Mouse (Mus musculus) heart, embryonic 12.5 days (tissue): ENCODE data around the gene Pds5b. TPM values are rescaled to one million over a fixed set of nuclear protein-coding genes. Genes with fewer than 3 reads are reported as not detected.

Experiments used
- ATAC-seq: fragments of 200-750 bp; cut with Nextera tagmentation; 2 replicates; pipeline ENCODE4 v1.8.0; 2017; ENCODE audit warnings: moderate TSS enrichment, moderate library complexity; ENCODE audit not compliant: insufficient number of reproducible peaks, low FRiP score
- H3K27ac ChIP-seq: fragments of 300-500 bp; sonication (generic); 2 replicates; pipeline ENCODE4 v1.5.1; 2016; ENCODE audit warnings: mild to moderate bottlenecking, moderate library complexity; ENCODE audit not compliant: poor library complexity, severe bottlenecking
- H3K27me3 ChIP-seq: fragments of 300-500 bp; sonication (generic); replicated peaks from 2 replicates; pipeline ENCODE4 v1.6.1; 2016; ENCODE audit warnings: mild to moderate bottlenecking, moderate library complexity
- H3K36me3 ChIP-seq: fragments of 300-500 bp; sonication (generic); 2 replicates; pipeline ENCODE4 v1.6.1; 2016; ENCODE audit warnings: mild to moderate bottlenecking, moderate library complexity
- H3K4me1 ChIP-seq: fragments of 300-500 bp; sonication (generic); replicated peaks from 2 replicates; pipeline ENCODE4 v1.6.1; 2016; ENCODE audit warnings: mild to moderate bottlenecking
- H3K4me2 ChIP-seq: fragments of 300-500 bp; sonication (generic); 2 replicates; pipeline ENCODE4 v1.6.1; 2016; ENCODE audit warnings: mild to moderate bottlenecking, moderate library complexity
- H3K4me3 ChIP-seq: fragments of 300-500 bp; sonication (generic); 2 replicates; pipeline ENCODE4 v1.5.1; 2016; ENCODE audit warnings: mild to moderate bottlenecking
- H3K9ac ChIP-seq: fragments of 300-500 bp; sonication (generic); 2 replicates; pipeline ENCODE4 v1.6.1; 2016; ENCODE audit warnings: mild to moderate bottlenecking, moderate library complexity
- H3K9me3 ChIP-seq: fragments of 300-500 bp; sonication (generic); replicated peaks from 2 replicates; pipeline ENCODE4 v1.6.1; 2016; ENCODE audit warnings: mild to moderate bottlenecking, moderate library complexity
- WGBS: fragments of 180-500 bp; shearing (Covaris S2); methylation state at CpG from one replicate; pipeline ENCODE4 v1.1.7; 2016; 5-methylcytosine and 5-hydroxymethylcytosine counted together
- polyA plus RNA-seq: library from polyadenylated mRNA; unstranded; fragments of >200 nt; fragmentation: Nextera tagmentation; extraction: Ambion mirVana; gene quantifications from 2 replicates; pipeline ENCODE4 v1.2.1, GENCODE M21; 2016

Gene Pds5b
- polyA plus RNA-seq, 1 experiment from 2014 or later = 25.6 TPM

GRCm38 (mm10) chr5:150788261-150788660, 114.7 kb downstream of the Pds5b start:
- Histone ChIP-seq H3K9me3 (no peaks in the 10 kb centered on the region), H3K4me2 (no peak overlapping the region), H3K4me1 (no peaks in the 10 kb centered on the region), H3K4me3 (no peak overlapping the region), H3K27me3 (no peaks in the 10 kb centered on the region), H3K36me3 (peaks cover 57% of the 10 kb centered on the region), H3K9ac (no peak overlapping the region), H3K27ac (no peak overlapping the region)
- ATAC-seq = no peak
- 92% methylated on average over 4 of the region's 4 CpGs for WGBS

- WGBS = 95% methylated on average over 2 of the region's 2 CpGs
- Histone ChIP-seq H3K9me3 (no peaks in the 10 kb centered on the region), H3K27ac (no peak overlapping the region), H3K27me3 (no peaks in the 10 kb centered on the region), H3K4me1 (no peaks in the 10 kb centered on the region), H3K4me3 (no peak overlapping the region), H3K36me3 (peaks cover 52% of the 10 kb centered on the region), H3K4me2 (no peak overlapping the region), H3K9ac (no peak overlapping the region)
- ATAC-seq = no peak
Observed at GRCm38 (mm10) chr5:150789039-150789438, 115.5 kb downstream of the Pds5b start.

- 91% methylated on average over 6 of the region's 6 CpGs for WGBS
- no peak overlapping the region for H3K4me2 ChIP-seq
- ATAC-seq = no peak
- no peak overlapping the region for H3K4me3 ChIP-seq
- H3K9ac ChIP-seq = no peak overlapping the region
- no peaks in the 10 kb centered on the region for H3K4me1 ChIP-seq
- H3K27me3 ChIP-seq = no peaks in the 10 kb centered on the region
- H3K27ac ChIP-seq = no peak overlapping the region
- H3K36me3 ChIP-seq = peaks cover 60% of the 10 kb centered on the region
- no peaks in the 10 kb centered on the region for H3K9me3 ChIP-seq
Observed at GRCm38 (mm10) chr5:150794181-150794580, 120.6 kb downstream of the Pds5b start.

GRCm38 (mm10) chr5:150800056-150800455, 126.5 kb downstream of the Pds5b start:
- no peak overlapping the region for H3K27ac ChIP-seq
- WGBS = 90% methylated on average over 2 of the region's 2 CpGs
- H3K36me3 ChIP-seq = peaks cover 59% of the 10 kb centered on the region

GRCm38 (mm10) chr5:150814111-150814990, 140.8 kb downstream of the Pds5b start:
- no peak overlapping the region for H3K4me2 ChIP-seq
- H3K27me3 ChIP-seq = no peaks in the 10 kb centered on the region
- H3K9me3 ChIP-seq = no peaks in the 10 kb centered on the region
- ATAC-seq = no peak
- H3K27ac ChIP-seq = no peak overlapping the region
- H3K4me1 ChIP-seq = no peaks in the 10 kb centered on the region
- no peak overlapping the region for H3K4me3 ChIP-seq
- WGBS = 85% methylated on average over 13 of the region's 13 CpGs
- H3K9ac ChIP-seq = no peak overlapping the region
- H3K36me3 ChIP-seq = peaks cover 7% of the 10 kb centered on the region; the same call in 1 of the 2 replicates

More at GRCm38 (mm10) chr5:150800056-150800455, 126.5 kb downstream of the Pds5b start:
- Histone ChIP-seq H3K4me2 (no peak overlapping the region), H3K4me3 (no peak overlapping the region), H3K4me1 (no peaks in the 10 kb centered on the region), H3K9ac (no peak overlapping the region), H3K9me3 (no peaks in the 10 kb centered on the region), H3K27me3 (no peaks in the 10 kb centered on the region)
- ATAC-seq = no peak

- Histone ChIP-seq H3K4me1 (no peaks in the 10 kb centered on the region), H3K9me3 (no peaks in the 10 kb centered on the region), H3K9ac (no peak overlapping the region), H3K27ac (no peak overlapping the region), H3K27me3 (no peaks in the 10 kb centered on the region), H3K4me3 (no peak overlapping the region), H3K36me3 (peaks cover 7% of the 10 kb centered on the region; the same call in 1 of the 2 replicates), H3K4me2 (no peak overlapping the region)
- no peak for ATAC-seq
- 90% methylated on average over 4 of the region's 4 CpGs for WGBS
Observed at GRCm38 (mm10) chr5:150815400-150815799, 141.9 kb downstream of the Pds5b start.

GRCm38 (mm10) chr5:150816775-150817174, 143.2 kb downstream of the Pds5b start:
- Histone ChIP-seq H3K27me3 (no peaks in the 10 kb centered on the region), H3K9ac (no peak overlapping the region), H3K9me3 (no peaks in the 10 kb centered on the region), H3K36me3 (peaks cover 4% of the 10 kb centered on the region; the same call in 1 of the 2 replicates), H3K4me1 (no peaks in the 10 kb centered on the region), H3K4me2 (no peak overlapping the region), H3K27ac (no peak overlapping the region), H3K4me3 (no peak overlapping the region)
- WGBS = 91% methylated on average over 5 of the region's 5 CpGs
- ATAC-seq = no peak

- no peak overlapping the region for H3K9ac ChIP-seq
- H3K4me2 ChIP-seq = no peak overlapping the region
- WGBS = 50% methylated on average over 2 of the region's 2 CpGs
- no peaks in the 10 kb centered on the region for H3K27me3 ChIP-seq
- H3K9me3 ChIP-seq = no peaks in the 10 kb centered on the region
- no peak overlapping the region for H3K27ac ChIP-seq
- no peak overlapping the region for H3K4me3 ChIP-seq
- no peaks in the 10 kb centered on the region for H3K4me1 ChIP-seq
- peaks cover 4% of the 10 kb centered on the region; the same call in 1 of the 2 replicates for H3K36me3 ChIP-seq
- ATAC-seq = no peak
Observed at GRCm38 (mm10) chr5:150818041-150818440, 144.5 kb downstream of the Pds5b start.

- Histone ChIP-seq H3K9me3 (no peaks in the 10 kb centered on the region), H3K9ac (no peak overlapping the region), H3K36me3 (peaks cover 4% of the 10 kb centered on the region; the same call in 1 of the 2 replicates), H3K4me3 (no peak overlapping the region), H3K4me2 (no peak overlapping the region), H3K27me3 (no peaks in the 10 kb centered on the region), H3K27ac (no peak overlapping the region), H3K4me1 (no peaks in the 10 kb centered on the region)
- WGBS = 67% methylated on average over 4 of the region's 4 CpGs
- ATAC-seq = no peak
Observed at GRCm38 (mm10) chr5:150818886-150819285, 145.3 kb downstream of the Pds5b start.

- Histone ChIP-seq H3K4me2 (no peak overlapping the region), H3K27me3 (no peaks in the 10 kb centered on the region), H3K9ac (no peak overlapping the region), H3K27ac (no peak overlapping the region), H3K4me1 (no peaks in the 10 kb centered on the region), H3K36me3 (peaks cover 4% of the 10 kb centered on the region; the same call in 1 of the 2 replicates), H3K4me3 (no peak overlapping the region), H3K9me3 (no peaks in the 10 kb centered on the region)
- ATAC-seq = no peak
- WGBS = 72% methylated on average over 5 of the region's 5 CpGs
Observed at GRCm38 (mm10) chr5:150819520-150819919, 146.0 kb downstream of the Pds5b start.

GRCm38 (mm10) chr5:150821152-150821551, 147.6 kb downstream of the Pds5b start:
- no peaks in the 10 kb centered on the region for H3K4me1 ChIP-seq
- peaks cover 13% of the 10 kb centered on the region for H3K9me3 ChIP-seq
- peaks cover 10% of the 10 kb centered on the region for H3K36me3 ChIP-seq
- no peak overlapping the region for H3K4me3 ChIP-seq
- no peaks in the 10 kb centered on the region for H3K27me3 ChIP-seq
- ATAC-seq = no peak
- no peak overlapping the region for H3K4me2 ChIP-seq
- 94% methylated on average over 4 of the region's 4 CpGs for WGBS
- H3K27ac ChIP-seq = no peak overlapping the region
- H3K9ac ChIP-seq = no peak overlapping the region
